Mouse (Mus musculus) T-cell, adult 2 months (primary cell): ENCODE data around the gene Cnn3.

Experiments used
- DNase-seq: peaks from one replicate; pipeline ENCODE4 v3.0.0; 2022; ENCODE audit warnings: low spot score

Gene Cnn3

DNA sequence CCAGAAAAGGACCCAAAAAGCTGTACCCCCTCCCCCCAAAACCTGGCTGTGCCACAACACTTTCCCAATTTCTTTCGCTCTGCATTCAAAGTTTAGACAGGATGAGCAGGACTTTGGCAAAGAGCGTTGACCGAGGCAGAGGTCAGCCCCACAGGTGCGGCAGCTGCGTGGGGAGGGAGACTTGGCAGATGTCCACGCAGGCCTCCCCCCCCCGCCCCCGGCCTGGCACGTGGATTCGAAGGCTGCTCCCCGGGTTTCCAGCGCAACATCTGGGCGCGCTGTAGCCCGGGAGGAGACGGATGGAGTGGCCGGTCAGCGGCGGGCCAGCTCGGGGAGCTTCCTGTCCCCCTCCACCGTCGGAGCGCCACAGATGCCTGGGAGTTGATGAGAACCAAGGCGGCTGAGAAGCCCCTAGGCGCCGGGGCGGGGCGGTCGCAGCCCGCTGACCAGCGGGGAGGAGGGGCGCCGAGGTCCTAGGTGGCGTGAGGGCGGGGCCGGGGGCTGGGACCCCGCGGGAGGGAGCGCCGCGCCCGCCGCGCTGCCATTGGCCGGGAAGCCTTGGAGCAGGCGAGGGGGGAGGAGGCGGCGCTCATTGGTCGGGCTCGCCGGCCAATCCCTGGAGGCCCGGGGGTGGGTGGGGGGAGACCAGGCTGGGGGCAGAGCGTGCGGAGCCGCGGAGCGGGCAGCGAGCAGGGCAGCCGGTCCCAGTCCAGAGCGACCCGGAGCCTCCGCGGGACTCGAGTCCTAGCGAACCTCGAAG, at the start of gene Cnn3:
Cnn3 (plus strand) TSS at position 637 of the 760 bp plus-strand sequence.
- DNase-seq: peak; percentile 47

DNA sequence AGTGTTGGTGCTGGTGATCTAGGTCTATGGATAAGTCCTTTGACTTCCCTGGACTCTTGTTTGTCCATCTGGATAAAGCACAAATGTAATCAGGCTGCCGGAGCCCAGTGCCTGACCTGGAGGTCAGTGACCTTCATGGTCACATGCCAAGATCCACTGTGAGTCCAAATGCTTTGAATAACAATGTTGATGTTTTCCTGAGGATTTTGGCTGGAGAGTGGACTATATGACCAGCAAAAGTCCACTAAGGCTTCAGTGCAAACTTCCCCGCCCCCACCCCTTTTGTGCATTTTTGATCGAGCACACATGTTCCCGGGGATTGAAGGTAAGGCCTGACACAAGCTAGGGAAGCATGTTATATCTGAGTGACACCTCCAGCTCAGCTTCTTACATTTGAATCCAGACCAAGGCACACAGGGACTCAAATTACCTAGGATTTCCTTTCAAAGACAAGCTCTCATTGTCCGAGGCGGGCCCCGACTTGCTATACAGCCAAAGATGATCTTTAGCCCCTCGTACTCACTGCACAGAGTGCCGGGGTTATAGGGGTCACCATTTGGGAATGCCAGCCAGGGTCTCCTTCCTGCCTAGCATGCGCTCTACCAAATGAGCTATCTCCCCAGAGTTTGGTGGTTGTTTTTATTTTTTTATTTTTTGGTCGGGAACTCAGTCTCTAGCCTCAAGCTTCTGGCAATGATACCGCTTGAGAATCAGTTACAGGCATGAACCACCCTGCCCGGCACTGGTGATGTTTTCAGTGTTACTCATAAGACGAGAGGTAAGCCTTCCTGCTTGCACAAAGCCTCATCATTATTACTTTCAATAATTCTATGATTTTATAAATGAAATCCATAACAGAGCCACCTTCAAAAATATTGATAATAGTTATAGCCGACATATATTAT, 47.3 kb upstream of the Cnn3 start:
- DNase-seq: no peak

DNA sequence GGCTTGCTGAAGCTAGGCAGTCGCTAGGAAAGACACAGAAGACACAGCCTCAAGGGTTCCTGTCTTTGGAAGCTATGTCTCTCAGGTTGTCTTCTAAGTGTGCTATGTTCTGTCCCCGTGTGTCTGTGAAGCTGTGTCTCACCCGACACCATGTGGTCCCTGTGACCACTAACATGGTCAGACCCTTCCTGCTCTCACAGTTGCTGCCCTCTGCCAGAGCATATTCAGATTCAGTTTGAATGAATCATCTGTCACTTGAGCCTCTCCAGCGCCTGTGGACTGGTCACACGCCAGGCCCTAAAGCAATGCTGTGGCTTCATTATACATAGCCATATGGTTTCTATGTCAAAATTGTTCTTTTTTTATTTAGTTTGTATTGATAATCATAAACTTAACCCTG, 46.6 kb upstream of the Cnn3 start:
- no peak for DNase-seq

GRCm38 (mm10) chr3:121387471-121388009, 38.8 kb upstream of the Cnn3 start:
- DNase-seq: no peak

- no peak for DNase-seq
These were observed 36.9 kb upstream of the Cnn3 start for GRCm38 (mm10) chr3:121389366-121389765.

DNA sequence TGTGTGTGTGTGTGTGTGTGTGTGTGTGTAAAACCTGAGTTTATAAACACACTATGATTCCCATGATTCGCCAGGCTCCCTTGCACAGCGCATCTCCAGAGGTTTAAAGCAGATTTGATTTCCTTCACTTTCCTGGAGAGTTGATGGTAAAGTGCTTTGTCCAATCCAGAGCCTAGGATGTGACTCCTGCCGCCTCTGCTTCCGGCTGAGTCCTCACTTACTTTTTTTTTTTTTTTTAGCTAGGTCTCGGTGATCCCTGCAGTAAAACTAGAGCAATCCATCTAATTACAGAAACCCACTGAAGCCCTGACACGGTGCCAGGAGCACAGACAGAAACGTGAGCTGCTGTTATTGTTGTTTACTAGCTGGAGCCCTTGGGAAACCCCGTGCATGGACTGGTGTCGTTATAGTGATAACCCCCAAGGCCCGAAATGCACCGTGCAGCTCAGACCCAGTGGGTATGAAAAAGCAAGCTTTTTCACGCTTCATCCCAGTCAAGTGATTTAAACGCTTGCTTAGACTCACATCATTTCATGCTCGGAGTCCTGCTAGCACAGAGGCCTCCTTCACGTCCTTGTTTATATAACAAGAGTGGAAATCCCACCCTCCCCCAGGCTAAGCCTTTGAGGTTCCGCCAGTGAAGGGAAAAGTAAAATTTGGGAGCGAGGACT, 36.3 kb upstream of the Cnn3 start:
- DNase-seq: no peak

DNA sequence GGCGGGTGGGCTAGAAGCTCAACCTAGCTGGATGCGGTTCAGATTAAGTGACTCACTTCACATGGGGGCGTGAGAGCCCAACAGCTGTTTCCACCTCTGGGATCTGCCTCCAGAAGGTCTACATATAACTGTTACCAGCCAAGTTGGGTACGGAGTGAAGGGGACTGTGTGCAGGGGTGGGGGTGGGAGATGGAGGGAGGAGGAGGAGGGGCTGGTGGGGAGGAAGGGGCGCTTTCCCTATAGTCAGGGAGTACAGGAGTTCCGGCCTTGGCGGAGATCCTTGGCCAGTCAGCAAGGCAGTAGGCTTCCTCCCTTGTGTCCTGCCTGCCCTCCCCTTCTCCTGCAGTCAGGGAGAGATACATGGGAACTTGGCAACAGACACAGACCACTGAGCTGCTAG, 35.6 kb upstream of the Cnn3 start:
- no peak for DNase-seq

DNA sequence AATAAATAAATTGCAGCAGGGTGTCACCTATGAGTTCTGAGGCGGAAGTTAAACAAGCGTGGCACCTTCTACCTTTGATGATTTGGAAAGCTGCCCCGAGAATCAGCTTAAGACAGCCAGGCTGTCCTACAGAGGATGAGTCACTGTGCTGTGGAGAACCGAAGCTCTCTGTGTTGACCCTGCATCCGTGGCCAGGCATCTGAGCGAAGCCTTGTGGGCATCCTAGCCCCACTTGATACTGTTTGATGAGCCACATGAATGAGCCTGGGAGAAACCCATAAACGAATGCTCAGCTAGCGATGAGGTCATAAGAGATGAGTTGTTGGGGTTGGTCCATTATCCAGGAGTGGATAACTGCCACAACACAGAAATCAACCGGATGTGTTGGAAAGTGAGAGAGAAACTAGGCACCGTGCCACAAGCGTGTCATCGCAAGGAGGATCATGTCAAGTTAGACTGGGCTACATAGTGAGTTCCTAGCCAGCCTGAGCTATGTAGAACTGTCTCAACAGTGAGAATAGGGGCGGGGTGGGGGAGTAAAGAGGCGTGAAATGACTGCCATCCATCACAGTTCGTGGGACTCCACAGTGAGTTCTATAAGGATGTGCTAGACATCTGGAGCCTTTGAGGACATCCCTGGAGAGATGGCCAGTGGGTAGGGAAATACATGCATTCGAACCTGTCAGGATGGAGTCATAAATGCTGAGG, 30.6 kb upstream of the Cnn3 start:
- DNase-seq: no peak

- DNase-seq: no peak
These were observed 29.7 kb upstream of the Cnn3 start for GRCm38 (mm10) chr3:121396561-121396960.

- no peak for DNase-seq
These were observed 29.3 kb upstream of the Cnn3 start for GRCm38 (mm10) chr3:121397007-121397406.

DNA sequence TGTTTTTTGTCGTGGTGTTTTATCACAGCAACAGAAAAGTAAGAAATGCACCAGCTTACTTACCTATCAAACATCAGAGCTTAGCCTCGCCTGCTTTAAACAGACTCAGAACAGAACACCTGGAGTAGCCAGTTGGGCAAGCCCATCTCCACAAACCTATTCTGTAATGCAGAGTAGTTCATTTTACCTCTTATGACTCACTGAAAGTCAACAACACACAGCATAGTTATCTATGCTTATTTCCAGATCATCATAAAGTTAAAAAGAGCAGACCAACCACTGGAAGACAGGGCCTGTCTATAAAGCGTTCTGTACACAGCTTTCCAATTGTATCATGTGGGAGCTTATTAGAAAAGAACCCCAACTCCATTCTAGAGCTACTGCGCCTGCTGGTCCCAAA, 24.9 kb upstream of the Cnn3 start:
- DNase-seq: no peak

GRCm38 (mm10) chr3:121402096-121402495, 24.2 kb upstream of the Cnn3 start:
- DNase-seq: no peak

GRCm38 (mm10) chr3:121403449-121403848, 22.8 kb upstream of the Cnn3 start:
- no peak for DNase-seq

DNA sequence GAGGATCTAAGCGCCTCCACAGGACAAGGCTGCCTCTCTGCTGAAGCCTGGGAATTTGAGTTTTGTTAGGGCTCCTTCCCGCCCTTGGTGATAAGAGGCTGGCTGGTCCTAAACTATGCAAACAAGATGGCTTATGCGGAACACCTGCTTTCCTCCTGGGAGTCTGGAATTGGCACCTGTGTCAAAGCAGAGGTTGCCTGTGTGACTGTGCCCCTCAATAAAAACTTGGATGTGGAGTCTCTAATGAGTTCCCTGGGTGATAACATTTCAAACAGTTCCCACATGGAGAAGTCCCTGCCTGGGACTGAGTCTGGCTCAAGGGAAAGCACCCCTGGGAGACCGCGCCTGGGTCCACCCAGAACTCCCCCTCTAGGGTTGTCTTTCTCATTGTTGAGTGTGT, 21.2 kb upstream of the Cnn3 start:
- DNase-seq: no peak

- DNase-seq: no peak
These were observed 18.9 kb upstream of the Cnn3 start for GRCm38 (mm10) chr3:121407417-121407816.

DNA sequence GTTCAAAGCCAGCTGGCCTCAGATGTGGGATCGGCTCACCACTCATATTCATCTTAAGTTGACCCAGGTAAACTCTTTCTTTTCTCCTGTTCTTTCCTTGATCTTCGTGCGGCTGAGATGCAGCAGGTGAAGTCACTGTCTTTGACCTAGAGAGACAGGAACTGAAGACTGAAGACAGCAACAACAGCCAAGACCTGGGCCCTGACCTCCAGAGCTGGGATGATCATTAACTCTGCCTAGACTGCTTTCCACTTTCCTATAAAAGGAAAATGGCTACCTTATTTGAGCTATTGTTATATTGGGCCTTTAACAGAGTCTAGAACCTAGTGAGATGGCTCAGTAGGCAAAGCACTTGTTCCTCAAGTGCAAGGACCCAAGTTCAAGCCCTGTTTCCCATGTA, 17.9 kb upstream of the Cnn3 start:
- no peak for DNase-seq

- no peak for DNase-seq
These were observed 14.8 kb upstream of the Cnn3 start for GRCm38 (mm10) chr3:121411450-121411849.

DNA sequence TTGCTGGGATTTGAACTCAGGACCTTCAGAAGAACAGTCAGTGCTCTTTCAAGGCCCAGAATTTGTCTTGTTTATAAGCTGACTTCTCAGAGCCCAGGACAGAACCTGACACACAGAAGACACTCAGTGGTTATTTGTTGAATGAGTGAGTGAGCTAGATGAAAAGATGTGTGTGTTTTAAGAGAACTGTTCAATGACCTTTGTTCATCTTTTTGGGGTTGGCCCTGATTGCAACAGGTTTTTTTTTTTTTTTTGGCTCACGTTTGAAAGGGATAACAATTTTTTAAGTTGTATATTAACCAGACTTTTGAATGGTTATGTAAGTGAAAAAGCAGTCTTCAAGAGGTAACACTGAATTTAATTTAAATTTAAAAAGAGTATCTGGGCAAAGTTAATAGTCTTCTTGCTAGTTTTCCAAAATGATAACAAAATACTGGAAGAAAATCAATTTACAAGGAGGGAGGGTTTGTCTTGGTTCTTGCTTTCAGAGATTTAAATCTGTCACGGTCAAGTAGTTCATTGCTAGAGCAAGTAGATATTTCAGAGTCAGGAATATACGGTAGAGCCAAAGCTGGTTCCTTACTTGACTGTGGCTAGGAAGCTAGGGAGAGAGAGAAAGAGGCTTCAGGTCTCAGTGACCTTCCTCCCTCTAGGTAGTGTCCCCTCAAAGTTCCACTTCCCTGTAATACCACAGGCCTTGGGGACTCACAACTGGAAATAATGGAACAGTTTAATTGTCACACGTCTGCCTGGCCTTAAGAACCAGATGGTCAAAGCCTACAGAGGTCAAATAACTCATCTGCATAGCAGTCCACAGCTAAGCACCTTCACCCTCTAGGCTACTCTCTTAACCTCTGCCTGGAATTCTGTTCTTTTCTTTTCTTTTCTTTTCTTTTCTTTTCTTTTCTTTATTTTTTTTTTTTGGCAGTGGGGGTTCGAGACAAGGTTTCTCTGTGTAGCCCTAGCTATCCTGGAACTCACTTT, 9.8 kb upstream of the Cnn3 start:
- no peak for DNase-seq

DNA sequence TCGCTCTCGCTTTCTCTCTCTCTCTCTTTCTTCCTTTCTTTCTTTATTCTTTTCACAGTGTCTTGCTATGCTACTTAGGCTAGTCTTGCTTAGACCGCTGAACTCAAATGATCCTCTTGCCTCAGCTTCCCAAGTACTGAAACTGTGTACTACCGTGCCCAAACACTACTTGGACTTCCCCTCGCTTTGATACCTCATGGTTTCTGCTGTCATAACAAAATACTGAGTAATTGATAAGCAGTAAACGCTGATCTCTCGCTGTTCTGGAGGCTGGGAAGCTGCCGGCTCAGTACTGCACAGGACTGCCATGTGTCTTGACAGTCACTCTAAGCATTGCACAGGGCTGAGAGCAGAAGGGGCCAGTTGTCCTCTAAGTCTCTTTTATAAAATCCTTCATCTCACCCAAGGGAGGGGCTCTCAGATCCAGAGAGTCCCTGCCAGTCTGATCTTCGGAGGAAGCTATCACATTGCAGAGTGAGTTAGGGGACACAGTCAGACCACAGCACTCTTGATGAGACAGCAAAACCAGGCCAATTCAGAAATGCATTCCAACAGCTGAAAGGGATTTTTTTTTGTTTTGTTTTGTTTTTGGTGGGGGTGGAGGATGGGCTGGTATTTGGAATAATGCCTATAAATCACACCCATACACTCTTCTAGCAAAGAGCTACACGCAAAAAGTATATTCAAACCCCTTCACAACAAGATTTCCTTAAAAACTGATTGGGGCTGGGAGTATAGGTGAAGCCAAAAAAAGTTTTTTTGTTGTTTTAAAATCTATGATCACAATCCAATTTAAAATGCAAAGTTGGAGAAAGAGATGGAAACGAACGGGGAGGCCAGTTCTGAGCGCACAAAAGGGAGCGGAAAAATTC, 8.7 kb upstream of the Cnn3 start:
- DNase-seq: no peak

DNA sequence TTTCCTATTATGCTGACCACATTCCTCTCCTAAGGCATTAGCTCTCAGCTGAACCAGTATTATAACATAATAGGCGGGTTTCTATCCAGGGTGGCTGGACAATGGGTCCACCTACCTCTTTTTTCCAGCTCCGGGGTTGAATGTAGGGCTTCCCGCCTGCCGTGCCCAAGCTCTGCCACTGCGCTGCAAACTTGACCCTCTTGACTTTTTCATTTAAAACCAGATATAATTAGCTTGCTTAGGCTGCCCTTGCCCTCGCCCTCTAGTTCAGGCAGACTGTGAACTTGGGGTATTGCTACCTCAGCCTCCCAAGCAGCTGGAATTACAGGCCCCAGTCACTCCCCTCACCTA, 8.1 kb upstream of the Cnn3 start:
- no peak for DNase-seq
